Mouse (Mus musculus): ENCODE data around the gene Ckm. TPM values are rescaled to one million over a fixed set of nuclear protein-coding genes. Genes with fewer than 3 reads are reported as not detected.

Gene Ckm
- polyA plus RNA-seq, 1 experiment from 2014 or later: 5.3 TPM

- no peak for TF ChIP-seq EP300 (IDR thresholded peaks at IDR 0.05; ENCODE audit: low read depth)
- no peak for TF ChIP-seq CTCF (IDR thresholded peaks at IDR 0.05; ENCODE audit: low read depth)
- no peaks in the 10 kb centered on the region for H3K9me3 ChIP-seq (ENCODE audit: low read length)
- peaks cover 15% of the 10 kb centered on the region for H3K4me1 ChIP-seq (ENCODE audit: insufficient read depth)
- no peaks in the 10 kb centered on the region for H3K36me3 ChIP-seq (replicated peaks; ENCODE audit: insufficient read depth, low read length)
- H3K27me3 ChIP-seq (ENCODE audit: insufficient read depth, low read length): no peaks in the 10 kb centered on the region
- peak; percentile 12; the same call in 1 of the 2 replicates for ATAC-seq
- WGBS (ENCODE audit: insufficient replicate concordance): 7% methylated on average over 14 of the region's 14 CpGs
- DNase-seq: no peak
- H3K4me2 ChIP-seq (ENCODE audit: low read depth, low read length): peak overlapping the region; percentile 93
- peak overlapping the region; percentile 95 for H3K4me3 ChIP-seq (ENCODE audit: low read depth, low read length)
- H3K9ac ChIP-seq (replicated peaks): peak overlapping the region; percentile 87
- peak overlapping the region; percentile 74; the same call in 1 of the 2 replicates for H3K27ac ChIP-seq (ENCODE audit: low read depth)
Measured at GRCm38 (mm10) chr7:19457414-19458071, 53.0 kb downstream of the Ckm start.

GRCm38 (mm10) chr7:19458072-19458486 is 53.5 kb downstream of the Ckm start:
- Histone ChIP-seq H3K36me3 (replicated peaks; ENCODE audit: insufficient read depth, low read length) (no peaks in the 10 kb centered on the region), H3K4me2 (ENCODE audit: low read depth, low read length) (peak overlapping the region; percentile 93), H3K27me3 (ENCODE audit: insufficient read depth, low read length) (no peaks in the 10 kb centered on the region), H3K4me1 (ENCODE audit: insufficient read depth) (peaks cover 15% of the 10 kb centered on the region), H3K4me3 (ENCODE audit: low read depth, low read length) (peak overlapping the region; percentile 95), H3K27ac (ENCODE audit: low read depth) (peak overlapping the region; percentile 74), H3K9me3 (ENCODE audit: low read length) (no peaks in the 10 kb centered on the region), H3K9ac (replicated peaks) (peak overlapping the region; percentile 87)
- DNase-seq: peak; percentile 74
- peak; percentile 65 for ATAC-seq
- TF ChIP-seq EP300 (IDR thresholded peaks at IDR 0.05; ENCODE audit: low read depth): no peak
- peak; percentile 51 for TF ChIP-seq CTCF (IDR thresholded peaks at IDR 0.05; ENCODE audit: low read depth)
- WGBS (ENCODE audit: insufficient replicate concordance): under 1% methylated on average over 27 of the region's 31 CpGs

- peak within 1 kb of the TSS; percentile 74 for H3K27ac ChIP-seq (ENCODE audit: low read depth)
- WGBS (ENCODE audit: insufficient replicate concordance): 2% methylated on average over 19 of the region's 42 CpGs
- ATAC-seq (peak; percentile 85), DNase-seq (peak; percentile 89)
- peaks cover 15% of the 10 kb centered on the region for H3K4me1 ChIP-seq (ENCODE audit: insufficient read depth)
- peak within 1 kb of the TSS; percentile 95 for H3K4me3 ChIP-seq (ENCODE audit: low read depth, low read length)
- no peaks in the 10 kb centered on the region for H3K27me3 ChIP-seq (ENCODE audit: insufficient read depth, low read length)
- H3K9me3 ChIP-seq (ENCODE audit: low read length): no peaks in the 10 kb centered on the region
- peak within 1 kb of the TSS; percentile 93 for H3K4me2 ChIP-seq (ENCODE audit: low read depth, low read length)
- no peak for TF ChIP-seq CTCF (IDR thresholded peaks at IDR 0.05; ENCODE audit: low read depth)
- TF ChIP-seq EP300 (IDR thresholded peaks at IDR 0.05; ENCODE audit: low read depth): no peak
- H3K36me3 ChIP-seq (replicated peaks; ENCODE audit: insufficient read depth, low read length): no peaks in the 10 kb centered on the region
- H3K9ac ChIP-seq (replicated peaks): peak within 1 kb of the TSS; percentile 87
Measured at GRCm38 (mm10) chr7:19458591-19459111, 54.1 kb downstream of the Ckm start, which contains the start of gene Mark4. Mark4 (minus strand) TSS chr7:19458821.

- H3K4me1 ChIP-seq (ENCODE audit: insufficient read depth): peaks cover 15% of the 10 kb centered on the region
- H3K27me3 ChIP-seq (ENCODE audit: insufficient read depth, low read length): no peaks in the 10 kb centered on the region
- TF ChIP-seq EP300 (IDR thresholded peaks at IDR 0.05; ENCODE audit: low read depth) (no peak), CTCF (IDR thresholded peaks at IDR 0.05; ENCODE audit: low read depth) (no peak)
- no peak for DNase-seq
- peak overlapping the region; percentile 74 for H3K27ac ChIP-seq (ENCODE audit: low read depth)
- H3K9me3 ChIP-seq (ENCODE audit: low read length): no peaks in the 10 kb centered on the region
- WGBS (ENCODE audit: insufficient replicate concordance): 26% methylated on average over 6 of the region's 6 CpGs
- no peaks in the 10 kb centered on the region for H3K36me3 ChIP-seq (replicated peaks; ENCODE audit: insufficient read depth, low read length)
- peak overlapping the region; percentile 95 for H3K4me3 ChIP-seq (ENCODE audit: low read depth, low read length)
- ATAC-seq: no peak
- peak overlapping the region; percentile 87 for H3K9ac ChIP-seq (replicated peaks)
- peak overlapping the region; percentile 93 for H3K4me2 ChIP-seq (ENCODE audit: low read depth, low read length)
Measured at GRCm38 (mm10) chr7:19459144-19459870, 54.7 kb downstream of the Ckm start.

GRCm38 (mm10) chr7:19460500-19460899 is 55.9 kb downstream of the Ckm start:
- no peaks in the 10 kb centered on the region for H3K9me3 ChIP-seq (ENCODE audit: low read length)
- H3K9ac ChIP-seq (replicated peaks): no peak overlapping the region
- H3K27me3 ChIP-seq (ENCODE audit: insufficient read depth, low read length): no peaks in the 10 kb centered on the region
- TF ChIP-seq CTCF (IDR thresholded peaks at IDR 0.05; ENCODE audit: low read depth) (no peak), EP300 (IDR thresholded peaks at IDR 0.05; ENCODE audit: low read depth) (no peak)
- H3K4me1 ChIP-seq (ENCODE audit: insufficient read depth): peaks cover 15% of the 10 kb centered on the region
- no peak overlapping the region for H3K4me3 ChIP-seq (ENCODE audit: low read depth, low read length)
- no peak overlapping the region for H3K4me2 ChIP-seq (ENCODE audit: low read depth, low read length)
- no peaks in the 10 kb centered on the region for H3K36me3 ChIP-seq (replicated peaks; ENCODE audit: insufficient read depth, low read length)
- no peak for DNase-seq
- ATAC-seq: no peak
- WGBS (ENCODE audit: insufficient replicate concordance): 41% methylated on average over 1 of the region's 1 CpGs
- H3K27ac ChIP-seq (ENCODE audit: low read depth): no peak overlapping the region

- no peak for TF ChIP-seq EP300 (IDR thresholded peaks at IDR 0.05; ENCODE audit: low read depth)
- peak; percentile 92 for TF ChIP-seq CTCF (IDR thresholded peaks at IDR 0.05; ENCODE audit: low read depth)
- Histone ChIP-seq H3K9me3 (ENCODE audit: low read length) (no peaks in the 10 kb centered on the region), H3K4me1 (ENCODE audit: insufficient read depth) (peaks cover 15% of the 10 kb centered on the region), H3K36me3 (replicated peaks; ENCODE audit: insufficient read depth, low read length) (no peaks in the 10 kb centered on the region), H3K27ac (ENCODE audit: low read depth) (no peak overlapping the region), H3K4me2 (ENCODE audit: low read depth, low read length) (no peak overlapping the region), H3K4me3 (ENCODE audit: low read depth, low read length) (no peak overlapping the region), H3K9ac (replicated peaks) (no peak overlapping the region), H3K27me3 (ENCODE audit: insufficient read depth, low read length) (no peaks in the 10 kb centered on the region)
- peak; percentile 81 for DNase-seq
- ATAC-seq: no peak
- WGBS (ENCODE audit: insufficient replicate concordance): 10% methylated on average over 6 of the region's 6 CpGs
Measured at GRCm38 (mm10) chr7:19461488-19461887, 56.9 kb downstream of the Ckm start.

Data from liver, postnatal 0 days (tissue).